Mouse (Mus musculus): ENCODE data around the gene Rgs9bp. TPM values are rescaled to one million over a fixed set of nuclear protein-coding genes. Genes with fewer than 3 reads are reported as not detected.
A peak's percentile ranks its signal among the peaks of the same experiment; 100 is the strongest.

Rgs9bp gene
- total and polyA plus RNA-seq, 2 experiments from 2014 or later = 0.03 to 0.26 TPM

DNA sequence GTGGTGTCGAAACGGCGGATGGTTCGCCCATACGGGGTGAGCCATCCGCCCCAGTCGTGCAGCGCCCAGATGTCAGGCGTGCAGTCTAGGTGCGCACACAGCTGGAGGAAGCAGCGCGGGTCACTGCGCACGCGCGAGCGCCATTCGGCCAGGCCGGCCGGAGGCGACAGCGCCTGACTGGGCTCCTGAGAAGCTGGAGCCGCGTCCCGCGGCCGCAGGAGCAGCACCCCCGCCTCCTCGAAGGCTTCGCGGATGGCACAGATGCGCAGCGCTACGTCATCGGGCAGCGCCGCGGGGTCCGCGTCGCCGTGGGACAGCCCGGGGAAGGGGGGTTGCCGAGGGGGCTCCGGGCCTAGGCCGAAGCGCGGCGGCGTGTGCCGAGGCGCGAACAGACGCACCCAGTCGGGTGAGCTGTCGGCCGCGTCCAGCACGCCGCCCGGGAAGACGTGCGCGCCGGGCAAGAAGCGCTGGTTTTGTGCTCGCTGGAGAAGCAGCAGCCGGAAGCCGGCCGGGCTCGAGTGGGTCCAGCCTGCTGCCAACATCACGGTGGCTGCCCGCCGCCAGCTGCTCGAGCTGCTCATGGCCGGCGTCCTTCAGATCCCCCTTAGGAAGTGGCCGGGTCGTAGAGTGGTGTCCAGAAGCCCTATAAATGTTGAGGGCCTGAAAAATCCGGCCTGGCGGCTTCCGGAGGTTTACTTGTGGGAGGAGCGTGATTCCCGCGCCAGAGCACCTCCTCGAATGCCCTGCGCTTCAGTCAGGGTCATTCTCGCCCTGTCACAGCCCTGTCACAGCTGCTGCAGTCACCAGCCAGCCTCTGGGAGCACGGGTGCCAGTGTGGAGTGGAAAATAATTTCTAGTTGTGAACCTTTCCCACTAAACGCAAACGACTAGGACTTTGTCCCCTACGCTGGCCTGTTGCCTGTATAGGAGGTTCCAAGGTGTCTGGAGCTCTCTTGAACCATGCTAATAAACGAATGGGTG, 29.9 kb downstream of the Rgs9bp start:
- Histone ChIP-seq H3K27me3 (ENCODE audit: insufficient read depth, low read length) (no peaks in the 10 kb centered on the region), H3K4me3 (ENCODE audit: low read length) (peak overlapping the region; percentile 81), H3K36me3 (ENCODE audit: insufficient read depth, low read length) (peaks cover 11% of the 10 kb centered on the region; the same call in 1 of the 2 replicates), H3K9me3 (ENCODE audit: low read length) (no peaks in the 10 kb centered on the region), H3K27ac (peak overlapping the region; percentile 98), H3K4me2 (ENCODE audit: low read depth, low read length) (peak overlapping the region; percentile 98), H3K9ac (replicated peaks; ENCODE audit: low read length) (peak overlapping the region; percentile 98), H3K4me1 (ENCODE audit: insufficient read depth, low read length) (no peaks in the 10 kb centered on the region; the same call in 1 of the 2 replicates)
- TF ChIP-seq CTCF (IDR thresholded peaks at IDR 0.05; ENCODE audit: low read depth) = no peak
- DNase-seq (ENCODE audit: low spot score) (peak; percentile 96), ATAC-seq (peak; percentile 94)
- WGBS = under 1% methylated on average over 93 of the region's 93 CpGs

DNA sequence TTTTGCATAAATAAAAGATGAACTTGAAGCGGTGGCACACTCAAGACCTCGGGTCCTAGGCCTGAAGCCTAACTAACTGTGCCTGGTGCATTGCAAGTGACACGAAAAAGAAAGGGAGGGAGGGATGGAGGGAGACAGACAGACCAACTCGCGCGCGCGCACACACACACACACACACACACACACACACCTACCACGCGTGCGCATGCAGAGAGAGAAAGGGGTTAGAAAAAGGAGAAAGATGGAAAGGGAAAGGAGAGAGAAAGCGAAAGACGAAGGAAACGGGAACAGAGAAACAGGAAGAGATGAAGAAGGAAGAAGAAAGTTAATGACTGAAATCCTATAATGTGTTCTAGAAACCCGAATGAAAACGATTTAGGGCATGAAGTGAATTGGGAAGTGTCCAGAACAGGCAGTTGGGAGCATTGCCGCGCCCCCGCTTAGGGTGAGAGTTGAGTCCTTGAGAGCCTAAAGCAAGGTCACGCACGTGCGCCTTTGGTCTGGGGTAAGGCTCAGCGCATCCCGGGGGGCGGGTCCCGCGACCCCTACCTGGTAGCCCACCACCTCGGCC, 30.7 kb downstream of the Rgs9bp start:
- ATAC-seq = peak; percentile 33; the same call in 1 of the 2 replicates
- Histone ChIP-seq H3K27me3 (ENCODE audit: insufficient read depth, low read length) (no peaks in the 10 kb centered on the region), H3K36me3 (ENCODE audit: insufficient read depth, low read length) (peaks cover 17% of the 10 kb centered on the region; the same call in 1 of the 2 replicates), H3K4me3 (ENCODE audit: low read length) (peak overlapping the region; percentile 81), H3K4me1 (ENCODE audit: insufficient read depth, low read length) (no peaks in the 10 kb centered on the region; the same call in 1 of the 2 replicates), H3K27ac (peak overlapping the region; percentile 98), H3K9me3 (ENCODE audit: low read length) (no peaks in the 10 kb centered on the region), H3K4me2 (ENCODE audit: low read depth, low read length) (peak overlapping the region; percentile 98), H3K9ac (replicated peaks; ENCODE audit: low read length) (peak overlapping the region; percentile 98)
- peak; percentile 62 for DNase-seq (ENCODE audit: low spot score)
- no peak for TF ChIP-seq CTCF (IDR thresholded peaks at IDR 0.05; ENCODE audit: low read depth)
- 4% methylated on average over 28 of the region's 28 CpGs for WGBS

GRCm38 (mm10) chr7:35553751-35554604, 31.4 kb downstream of the Rgs9bp start:
- H3K4me3 ChIP-seq (ENCODE audit: low read length) = peak overlapping the region; percentile 81
- H3K9me3 ChIP-seq (ENCODE audit: low read length) = no peaks in the 10 kb centered on the region
- H3K4me2 ChIP-seq (ENCODE audit: low read depth, low read length) = peak overlapping the region; percentile 98
- no peak overlapping the region; the same call in 1 of the 2 replicates for H3K9ac ChIP-seq (replicated peaks; ENCODE audit: low read length)
- H3K36me3 ChIP-seq (ENCODE audit: insufficient read depth, low read length) = peaks cover 17% of the 10 kb centered on the region; the same call in 1 of the 2 replicates
- peak; percentile 51 for DNase-seq (ENCODE audit: low spot score)
- ATAC-seq = no peak
- H3K27ac ChIP-seq = no peak overlapping the region
- H3K27me3 ChIP-seq (ENCODE audit: insufficient read depth, low read length) = no peaks in the 10 kb centered on the region
- 63% methylated on average over 10 of the region's 10 CpGs for whole genome bisulfite sequencing
- TF ChIP-seq CTCF (IDR thresholded peaks at IDR 0.05; ENCODE audit: low read depth) = peak; percentile 39; the same call in 1 of the 2 replicates
- H3K4me1 ChIP-seq (ENCODE audit: insufficient read depth, low read length) = no peaks in the 10 kb centered on the region; the same call in 1 of the 2 replicates

- H3K4me3 ChIP-seq (ENCODE audit: low read length) = no peak overlapping the region
- DNase-seq (ENCODE audit: low spot score) = peak; percentile 85
- WGBS = 33% methylated on average over 4 of the region's 4 CpGs
- H3K36me3 ChIP-seq (ENCODE audit: insufficient read depth, low read length) = peaks cover 24% of the 10 kb centered on the region; the same call in 1 of the 2 replicates
- no peaks in the 10 kb centered on the region for H3K27me3 ChIP-seq (ENCODE audit: insufficient read depth, low read length)
- no peaks in the 10 kb centered on the region for H3K9me3 ChIP-seq (ENCODE audit: low read length)
- TF ChIP-seq CTCF (IDR thresholded peaks at IDR 0.05; ENCODE audit: low read depth) = peak; percentile 93
- H3K9ac ChIP-seq (replicated peaks; ENCODE audit: low read length) = no peak overlapping the region
- peak; percentile 66; the same call in 1 of the 2 replicates for ATAC-seq
- no peak overlapping the region for H3K27ac ChIP-seq
- H3K4me1 ChIP-seq (ENCODE audit: insufficient read depth, low read length) = no peaks in the 10 kb centered on the region
- no peak overlapping the region for H3K4me2 ChIP-seq (ENCODE audit: low read depth, low read length)
Observed at GRCm38 (mm10) chr7:35545881-35546280, 39.5 kb downstream of the Rgs9bp start.

DNA sequence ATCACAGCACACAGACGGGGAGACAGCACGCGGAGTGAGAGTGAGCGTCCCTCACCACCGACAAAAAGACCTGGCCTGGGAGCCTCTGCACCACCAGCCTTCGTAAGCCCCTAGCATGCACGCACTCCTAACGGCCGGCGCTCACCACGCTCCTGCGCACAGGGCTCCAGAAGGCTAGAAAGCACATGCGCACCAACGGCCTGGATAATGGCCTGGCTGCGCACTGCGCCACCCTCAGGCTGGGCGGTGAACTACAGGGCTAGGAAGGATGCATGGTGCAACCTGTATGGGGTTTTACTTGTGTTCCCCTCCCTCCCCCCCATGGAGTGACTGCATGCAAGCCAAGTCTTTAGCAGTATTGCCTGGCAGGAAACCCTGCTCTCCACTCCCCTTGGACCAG, 47.8 kb downstream of the Rgs9bp start, which contains the start of gene Tdrd12:
Gene Tdrd12 (minus strand): TSS at position 184 of the 400 bp plus-strand sequence.
- Histone ChIP-seq H3K27ac (no peak within 1 kb of the TSS), H3K36me3 (ENCODE audit: insufficient read depth, low read length) (no peaks in the 10 kb centered on the region), H3K4me1 (ENCODE audit: insufficient read depth, low read length) (no peaks in the 10 kb centered on the region), H3K9ac (replicated peaks; ENCODE audit: low read length) (no peak within 1 kb of the TSS), H3K27me3 (ENCODE audit: insufficient read depth, low read length) (no peaks in the 10 kb centered on the region), H3K4me2 (ENCODE audit: low read depth, low read length) (no peak within 1 kb of the TSS), H3K4me3 (ENCODE audit: low read length) (no peak within 1 kb of the TSS), H3K9me3 (ENCODE audit: low read length) (no peaks in the 10 kb centered on the region)
- 96% methylated on average over 17 of the region's 17 CpGs for WGBS
- TF ChIP-seq CTCF (IDR thresholded peaks at IDR 0.05; ENCODE audit: low read depth) = peak; percentile 36
- DNase-seq (ENCODE audit: low spot score) = no peak
- no peak for ATAC-seq

Measured in hindbrain, postnatal 0 days (tissue).